Mouse (Mus musculus) forebrain, postnatal 0 days (tissue): ENCODE data around the gene Trpm3. TPM values are rescaled to one million over a fixed set of nuclear protein-coding genes. Genes with fewer than 3 reads are reported as not detected.

Experiments
- ATAC-seq: fragments of 200-750 bp; cut with Nextera tagmentation; 2 replicates; pipeline ENCODE4 v1.8.0; 2017; ENCODE audit warnings: mild to moderate bottlenecking, moderate library complexity
- DNase-seq: peaks from one replicate; pipeline ENCODE4 v3.0.0-alpha.2; 2015
- H3K27ac ChIP-seq: fragments of 300-500 bp; sonication (generic); 2 replicates; pipeline ENCODE4 v1.5.1; 2014; ENCODE audit warnings: low read depth, mild to moderate bottlenecking, antibody characterized with exemption, low read length, moderate library complexity, mixed read lengths
- H3K27me3 ChIP-seq: fragments of 300-500 bp; sonication (generic); 2 replicates; pipeline ENCODE4 v1.6.1; 2014; ENCODE audit warnings: mild to moderate bottlenecking, low read length, mixed read lengths; ENCODE audit not compliant: insufficient read depth
- H3K36me3 ChIP-seq: fragments of 300-500 bp; sonication (generic); 2 replicates; pipeline ENCODE4 v1.6.1; 2014; ENCODE audit warnings: mild to moderate bottlenecking, moderate library complexity; ENCODE audit not compliant: insufficient read depth
- H3K4me1 ChIP-seq: fragments of 300-500 bp; sonication (generic); 2 replicates; pipeline ENCODE4 v1.6.1; 2014; ENCODE audit warnings: antibody characterized with exemption; ENCODE audit not compliant: insufficient read depth
- H3K4me2 ChIP-seq: fragments of 300-500 bp; sonication (generic); 2 replicates; pipeline ENCODE4 v1.6.1; 2014; ENCODE audit warnings: low read depth, mild to moderate bottlenecking, moderate library complexity
- H3K4me3 ChIP-seq: fragments of 300-500 bp; sonication (generic); 2 replicates; pipeline ENCODE4 v1.5.1; 2014; ENCODE audit warnings: low read depth, low read length, mixed read lengths
- H3K9ac ChIP-seq: fragments of 300-500 bp; sonication (generic); 2 replicates; pipeline ENCODE4 v1.6.1; 2014; ENCODE audit warnings: mild to moderate bottlenecking
- H3K9me3 ChIP-seq: fragments of 300-500 bp; sonication (generic); 2 replicates; pipeline ENCODE4 v1.6.1; 2016; ENCODE audit warnings: low read length
- CTCF ChIP-seq: sonication (generic); IDR thresholded peaks from 2 replicates; pipeline ENCODE4 v1.5.1; 2016; ENCODE audit warnings: antibody characterized with exemption, control low read depth, low read depth
- WGBS: fragments of 180-500 bp; shearing (Covaris S2); extraction: QIAGEN DNeasy Blood & Tissue Kit; methylation state at CpG from one replicate; pipeline ENCODE4 v1.1.7; 2014; 5-methylcytosine and 5-hydroxymethylcytosine counted together
- microRNA counts: library from miRNA; unstranded; fragments of <30 nt; microRNA quantifications from one replicate; lab custom pipeline; 2015
- microRNA-seq, 2 experiments: library from miRNA; unstranded; fragments of <30 nt; microRNA quantifications; one replicate each; pipeline ENCODE4; 2016
- polyA plus RNA-seq: library from polyadenylated mRNA; unstranded; fragments of >200 nt; fragmentation: Nextera tagmentation; extraction: Ambion mirVana; gene quantifications from 2 replicates; pipeline ENCODE4 v1.2.1, GENCODE M21; 2015
- total RNA-seq: library from RNA; depleted of rRNA; stranded (reverse); fragments of >200 nt; gene quantifications from 2 replicates; pipeline ENCODE4 v1.2.3, GENCODE M21; 2014

Gene Trpm3
- total and polyA plus RNA-seq, 2 experiments from 2014 or later = 25.6 to 39.7 TPM

DNA sequence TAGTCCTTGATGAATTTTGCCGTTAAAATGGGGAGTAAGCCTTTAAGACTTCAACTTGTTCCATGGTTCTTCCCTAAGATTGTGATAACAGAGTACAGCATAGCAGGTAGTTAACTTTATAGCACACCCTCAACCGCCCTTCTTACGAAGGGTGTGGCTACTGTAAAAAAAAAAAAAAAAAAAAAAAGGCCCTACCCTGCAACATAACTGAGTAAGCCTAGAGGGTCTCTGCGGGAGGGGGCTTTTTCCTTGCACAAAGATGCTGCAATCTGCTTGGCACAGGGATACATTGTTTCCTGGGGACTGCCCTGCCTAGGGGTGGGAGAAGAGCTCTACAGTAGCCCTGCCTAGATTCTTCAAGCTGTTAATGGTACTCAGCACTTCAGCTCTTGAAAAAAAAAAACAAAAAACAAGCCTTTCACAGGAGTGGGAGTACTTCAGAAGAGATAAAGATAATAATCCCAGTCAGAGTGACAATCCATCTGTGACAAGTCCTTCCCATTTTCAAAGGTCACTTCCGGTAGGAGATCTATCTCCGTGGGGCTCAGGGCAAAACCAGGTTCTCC is 903.4 kb downstream of the Trpm3 start:
- no peak overlapping the region for H3K27ac ChIP-seq
- no peak overlapping the region for H3K9ac ChIP-seq
- DNase-seq (no peak), ATAC-seq (no peak)
- no peak overlapping the region for H3K4me3 ChIP-seq
- H3K36me3 ChIP-seq = no peaks in the 10 kb centered on the region
- H3K9me3 ChIP-seq = no peaks in the 10 kb centered on the region
- H3K4me2 ChIP-seq = no peak overlapping the region
- 57% methylated on average over 6 of the region's 6 CpGs for WGBS
- H3K4me1 ChIP-seq = no peaks in the 10 kb centered on the region
- no peaks in the 10 kb centered on the region for H3K27me3 ChIP-seq
- TF ChIP-seq CTCF = no peak

DNA sequence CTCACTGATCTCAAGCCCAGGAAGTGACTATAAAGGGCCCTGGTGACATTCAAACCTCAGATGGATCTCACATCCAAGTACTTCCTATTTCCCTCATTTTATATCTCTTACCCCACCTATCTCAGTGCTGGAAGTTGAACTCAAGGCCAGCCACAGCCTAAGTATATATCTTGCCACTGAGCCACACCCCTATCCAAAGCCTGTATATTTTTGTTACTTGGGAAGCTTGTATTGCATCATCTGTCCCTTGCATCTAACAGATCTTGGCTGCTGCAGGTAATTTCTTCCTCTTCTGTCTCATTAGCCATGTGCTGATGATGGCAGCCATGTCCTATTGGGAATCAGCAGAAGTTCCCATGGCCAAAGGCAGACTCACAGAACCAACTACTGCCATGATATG is 904.9 kb downstream of the Trpm3 start:
- DNase-seq (no peak), ATAC-seq (no peak)
- no peak overlapping the region for H3K27ac ChIP-seq
- no peaks in the 10 kb centered on the region for H3K36me3 ChIP-seq
- TF ChIP-seq CTCF = no peak
- no peak overlapping the region for H3K4me3 ChIP-seq
- H3K9me3 ChIP-seq = no peaks in the 10 kb centered on the region
- H3K9ac ChIP-seq = no peak overlapping the region
- H3K27me3 ChIP-seq = no peaks in the 10 kb centered on the region
- no peaks in the 10 kb centered on the region for H3K4me1 ChIP-seq
- H3K4me2 ChIP-seq = no peak overlapping the region

MicroRNA genes within 50 kb of the gene (microRNA counts, 519-probe panel; counts per million panel counts)
- microRNA mmu-miR-204 (lab: Ali Mortazavi, UCI) = 7,330 counts per million, percentile 93 among the panel's probes with 10 or more counts

Small RNA genes lying within 50 kb of the gene (microRNA-seq; reads per million reads assigned to microRNA genes)
- gene Mir204 = 3,106 to 5,792 reads per million in 2 experiments
